Mouse (Mus musculus) heart, embryonic 10.5 days (tissue): Measurements from ENCODE around the gene Map3k21. TPM values are rescaled to one million over a fixed set of nuclear protein-coding genes. Genes with fewer than 3 reads are reported as not detected.

Source experiments
- DNase-seq: peaks from one replicate; pipeline ENCODE4 v3.0.0-alpha.2; 2017; ENCODE audit warnings: low spot score
- H3K27ac ChIP-seq: fragments of 300-500 bp; sonication (generic); 2 replicates; pipeline ENCODE4 v1.5.1; 2016; ENCODE audit warnings: mild to moderate bottlenecking
- H3K27me3 ChIP-seq: fragments of 300-500 bp; sonication (generic); 2 replicates; pipeline ENCODE4 v1.6.1; 2016; ENCODE audit warnings: mild to moderate bottlenecking; ENCODE audit not compliant: poor library complexity, insufficient read depth, severe bottlenecking
- H3K36me3 ChIP-seq: fragments of 300-500 bp; sonication (generic); 2 replicates; pipeline ENCODE4 v1.6.1; 2016; ENCODE audit warnings: mild to moderate bottlenecking, moderate library complexity
- H3K4me1 ChIP-seq: fragments of 300-500 bp; sonication (generic); 2 replicates; pipeline ENCODE4 v1.6.1; 2016; ENCODE audit warnings: mild to moderate bottlenecking
- H3K4me3 ChIP-seq: fragments of 300-500 bp; sonication (generic); 2 replicates; pipeline ENCODE4 v1.5.1; 2016; ENCODE audit warnings: mild to moderate bottlenecking, moderate library complexity
- H3K9me3 ChIP-seq: fragments of 300-500 bp; sonication (generic); 2 replicates; pipeline ENCODE4 v1.6.1; 2016; ENCODE audit warnings: mild to moderate bottlenecking, moderate library complexity
- WGBS: fragments of 180-500 bp; shearing (Covaris S2); methylation state at CpG from one replicate; pipeline ENCODE4 v1.1.7; 2016; 5-methylcytosine and 5-hydroxymethylcytosine counted together
- polyA plus RNA-seq: library from polyadenylated mRNA; unstranded; fragments of >200 nt; fragmentation: Nextera tagmentation; extraction: Ambion mirVana; gene quantifications from 2 replicates; pipeline ENCODE4 v1.2.1, GENCODE M21; 2016

The Map3k21 gene
- polyA plus RNA-seq, 1 experiment from 2014 or later, result 0.15 TPM

- Histone ChIP-seq H3K36me3 (no peaks in the 10 kb centered on the region), H3K27me3 (peaks cover 25% of the 10 kb centered on the region; the same call in 1 of the 2 replicates), H3K9me3 (no peaks in the 10 kb centered on the region), H3K4me3 (no peak overlapping the region), H3K27ac (no peak overlapping the region), H3K4me1 (no peaks in the 10 kb centered on the region)
- no peak for DNase-seq
- WGBS, result 75% methylated on average over 13 of the region's 13 CpGs
These were observed 47.2 kb downstream of the Map3k21 start for GRCm38 (mm10) chr8:125957226-125957993.

- DNase-seq, result no peak
- Histone ChIP-seq H3K4me3 (no peak overlapping the region), H3K36me3 (no peaks in the 10 kb centered on the region), H3K9me3 (no peaks in the 10 kb centered on the region), H3K27me3 (peaks cover 23% of the 10 kb centered on the region; the same call in 1 of the 2 replicates), H3K4me1 (no peaks in the 10 kb centered on the region), H3K27ac (no peak overlapping the region)
- 57% methylated on average over 1 of the region's 1 CpGs for WGBS
These were observed 47.7 kb downstream of the Map3k21 start for GRCm38 (mm10) chr8:125957994-125958368.

DNA sequence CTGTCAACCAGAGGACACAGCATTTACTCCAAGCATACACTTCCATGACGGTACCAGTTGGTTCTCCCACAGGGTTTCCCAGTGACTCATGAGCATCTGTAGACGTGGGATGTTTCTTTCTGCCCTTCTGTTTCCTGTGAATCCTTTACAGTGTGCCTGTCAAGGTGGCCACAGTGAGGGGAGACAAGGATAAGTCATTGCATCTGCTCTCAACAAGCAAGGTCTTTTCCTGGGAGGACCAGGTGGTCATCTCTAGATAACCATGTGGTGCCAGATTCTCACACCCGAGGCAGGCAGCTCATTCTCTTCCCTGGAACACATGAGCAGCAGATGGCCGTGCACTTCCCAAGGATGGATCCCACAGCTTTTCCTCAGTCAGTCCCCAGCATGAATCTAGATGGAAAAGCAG lies 49.1 kb downstream of the Map3k21 start:
- peaks cover 31% of the 10 kb centered on the region for H3K27me3 ChIP-seq
- 38% methylated on average over 4 of the region's 4 CpGs for WGBS
- H3K27ac ChIP-seq, result no peak overlapping the region
- peaks cover 10% of the 10 kb centered on the region; the same call in 1 of the 2 replicates for H3K4me1 ChIP-seq
- no peaks in the 10 kb centered on the region for H3K9me3 ChIP-seq
- H3K36me3 ChIP-seq, result no peaks in the 10 kb centered on the region
- no peak overlapping the region for H3K4me3 ChIP-seq
- no peak for DNase-seq

DNA sequence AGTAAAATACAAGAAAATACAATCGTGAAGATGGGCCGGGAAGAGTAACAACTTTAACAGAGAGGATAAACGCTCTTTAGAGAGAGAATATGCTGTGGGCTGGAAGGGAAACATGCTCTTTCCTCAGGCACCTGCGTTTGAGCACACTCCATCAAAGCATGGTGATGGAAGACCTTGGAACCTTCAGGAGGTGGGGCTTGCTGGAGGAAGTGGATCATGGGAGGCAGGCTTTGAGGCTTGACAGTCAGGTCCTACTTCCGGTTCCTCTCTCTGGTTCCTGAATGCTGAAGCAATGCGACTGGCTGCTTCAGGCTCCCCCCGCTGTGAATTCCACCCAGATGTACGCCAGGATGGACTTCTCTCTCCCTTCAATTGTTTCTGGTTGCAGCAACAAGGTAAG lies 49.8 kb downstream of the Map3k21 start:
- H3K36me3 ChIP-seq, result no peaks in the 10 kb centered on the region
- no peak overlapping the region for H3K27ac ChIP-seq
- H3K9me3 ChIP-seq, result no peaks in the 10 kb centered on the region
- no peak overlapping the region for H3K4me3 ChIP-seq
- WGBS, result 83% methylated on average over 8 of the region's 8 CpGs
- DNase-seq, result no peak
- H3K4me1 ChIP-seq, result peaks cover 10% of the 10 kb centered on the region; the same call in 1 of the 2 replicates
- peaks cover 37% of the 10 kb centered on the region for H3K27me3 ChIP-seq

DNA sequence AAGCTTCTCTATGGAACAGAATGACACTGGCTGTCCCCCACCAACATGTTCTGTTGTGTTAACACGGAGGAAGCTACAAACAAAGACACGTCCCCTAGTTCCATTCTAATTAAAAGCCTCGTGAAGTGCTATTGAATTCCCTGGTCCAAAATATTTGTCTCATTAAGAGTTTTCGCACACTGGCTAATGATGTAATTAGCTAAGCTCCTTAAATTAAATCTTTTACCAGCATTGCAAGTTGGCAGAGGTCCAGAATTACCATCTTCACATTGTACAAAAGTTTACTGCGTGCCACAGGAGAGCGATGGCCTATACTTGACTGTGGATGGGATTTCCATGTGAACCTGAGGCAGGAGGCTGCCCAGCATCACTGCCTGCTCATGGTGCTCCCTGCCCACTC lies 51.5 kb downstream of the Map3k21 start:
- Histone ChIP-seq H3K4me1 (peaks cover 10% of the 10 kb centered on the region; the same call in 1 of the 2 replicates), H3K27me3 (peaks cover 32% of the 10 kb centered on the region), H3K9me3 (no peaks in the 10 kb centered on the region), H3K4me3 (no peak overlapping the region), H3K27ac (no peak overlapping the region), H3K36me3 (no peaks in the 10 kb centered on the region)
- DNase-seq, result no peak
- 88% methylated on average over 6 of the region's 6 CpGs for WGBS

GRCm38 (mm10) chr8:125963807-125964211 lies 53.6 kb downstream of the Map3k21 start:
- Histone ChIP-seq H3K27ac (0 out of 2 replicates have a peak overlapping the region, but pooled peaks have one; percentile 10), H3K36me3 (no peaks in the 10 kb centered on the region), H3K4me1 (peaks cover 10% of the 10 kb centered on the region; the same call in 1 of the 2 replicates), H3K4me3 (peak overlapping the region; percentile 49), H3K9me3 (no peaks in the 10 kb centered on the region), H3K27me3 (peaks cover 32% of the 10 kb centered on the region)
- 1% methylated on average over 11 of the region's 11 CpGs for WGBS
- no peak for DNase-seq

- 71% methylated on average over 3 of the region's 3 CpGs for WGBS
- Histone ChIP-seq H3K27me3 (0 out of 2 replicates have a peak, but pooled peaks cover 4% of the 10 kb centered on the region), H3K9me3 (no peaks in the 10 kb centered on the region), H3K4me1 (no peaks in the 10 kb centered on the region), H3K27ac (no peak overlapping the region), H3K36me3 (no peaks in the 10 kb centered on the region), H3K4me3 (no peak overlapping the region)
- DNase-seq, result no peak
These were observed 61.1 kb downstream of the Map3k21 start for GRCm38 (mm10) chr8:125971336-125971735.

DNA sequence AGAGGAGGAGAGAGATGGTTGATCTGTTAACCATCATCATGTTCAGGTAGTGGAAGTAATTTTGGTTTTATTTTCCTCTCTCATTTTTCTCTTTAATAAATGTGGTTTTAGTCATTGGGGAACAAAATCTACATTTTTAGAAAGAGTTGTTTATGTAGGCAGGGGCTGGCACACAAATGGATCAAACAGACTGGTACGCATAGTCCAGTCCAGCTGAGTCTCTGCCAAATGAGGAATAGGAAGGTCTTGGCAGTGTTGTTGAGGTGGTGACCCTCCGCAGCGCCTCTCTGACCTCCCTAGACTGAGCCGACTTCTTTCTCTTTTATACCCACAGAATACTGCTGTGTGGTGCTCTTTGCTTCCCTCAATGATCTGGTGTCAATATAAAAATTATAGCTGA lies 65.7 kb downstream of the Map3k21 start:
- H3K4me3 ChIP-seq, result no peak overlapping the region
- no peaks in the 10 kb centered on the region for H3K36me3 ChIP-seq
- WGBS, result 84% methylated on average over 4 of the region's 4 CpGs
- 0 out of 2 replicates have a peak, but pooled peaks cover 4% of the 10 kb centered on the region for H3K27me3 ChIP-seq
- no peak overlapping the region for H3K27ac ChIP-seq
- no peak for DNase-seq
- H3K9me3 ChIP-seq, result no peaks in the 10 kb centered on the region
- no peaks in the 10 kb centered on the region for H3K4me1 ChIP-seq

GRCm38 (mm10) chr8:125980826-125981225 lies 70.6 kb downstream of the Map3k21 start:
- Histone ChIP-seq H3K27ac (no peak overlapping the region), H3K9me3 (no peaks in the 10 kb centered on the region), H3K4me1 (no peaks in the 10 kb centered on the region), H3K36me3 (no peaks in the 10 kb centered on the region), H3K4me3 (no peak overlapping the region), H3K27me3 (no peaks in the 10 kb centered on the region)
- DNase-seq, result no peak
- 16% methylated on average over 6 of the region's 6 CpGs for WGBS

DNA sequence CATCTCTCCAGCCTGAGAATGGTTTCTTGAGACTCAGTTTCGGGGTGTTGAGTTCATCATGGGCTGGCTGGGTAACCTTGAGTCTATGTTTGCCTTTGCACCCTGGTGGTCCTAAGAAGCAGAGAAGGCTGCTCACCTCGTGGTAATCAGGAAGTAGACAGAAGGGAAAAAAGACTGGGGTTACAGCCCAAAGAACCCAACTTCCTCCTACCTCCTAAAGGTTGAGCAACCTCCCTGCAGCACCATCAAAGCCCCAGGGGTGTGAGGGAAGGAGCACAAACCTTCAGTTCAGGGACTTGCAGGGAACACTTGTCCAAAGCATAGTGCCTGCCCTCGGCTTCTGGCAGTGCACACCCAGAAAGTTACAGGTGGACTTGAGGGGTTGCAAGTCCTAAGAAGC lies 73.3 kb downstream of the Map3k21 start:
- Histone ChIP-seq H3K36me3 (no peaks in the 10 kb centered on the region), H3K9me3 (no peaks in the 10 kb centered on the region)
- 66% methylated on average over 3 of the region's 3 CpGs for WGBS

GRCm38 (mm10) chr8:125984140-125984539 lies 73.9 kb downstream of the Map3k21 start:
- H3K4me1 ChIP-seq, result no peaks in the 10 kb centered on the region
- no peaks in the 10 kb centered on the region for H3K9me3 ChIP-seq
- H3K36me3 ChIP-seq, result no peaks in the 10 kb centered on the region
- WGBS, result 87% methylated on average over 4 of the region's 4 CpGs
- no peak overlapping the region for H3K27ac ChIP-seq
- no peak overlapping the region for H3K4me3 ChIP-seq
- peaks cover 9% of the 10 kb centered on the region; the same call in 1 of the 2 replicates for H3K27me3 ChIP-seq
- no peak for DNase-seq

More for the DNA sequence above, 73.3 kb downstream of the Map3k21 start:
- H3K27ac ChIP-seq, result no peak overlapping the region
- H3K4me1 ChIP-seq, result no peaks in the 10 kb centered on the region
- DNase-seq, result no peak
- H3K27me3 ChIP-seq, result peaks cover 8% of the 10 kb centered on the region; the same call in 1 of the 2 replicates
- H3K4me3 ChIP-seq, result no peak overlapping the region

DNA sequence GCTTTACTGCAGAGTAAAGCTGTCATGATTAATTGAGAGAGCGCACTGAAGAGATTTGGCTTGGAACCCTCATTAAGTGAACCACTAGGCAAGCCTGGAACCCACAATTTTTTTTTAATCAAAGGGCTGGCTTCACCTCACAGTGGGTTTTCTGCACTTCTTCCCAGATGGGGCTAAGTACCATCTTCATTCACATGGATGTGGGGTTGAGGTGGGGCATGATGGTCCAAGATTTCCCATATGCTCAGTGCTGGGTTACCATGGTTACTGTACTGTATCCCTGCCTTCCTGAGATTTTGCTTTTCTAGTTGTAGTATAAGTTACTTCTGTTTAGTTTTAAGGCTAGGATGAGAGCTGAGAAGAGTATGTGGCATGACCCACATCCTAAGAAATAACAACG lies 75.1 kb downstream of the Map3k21 start:
- peaks cover 9% of the 10 kb centered on the region; the same call in 1 of the 2 replicates for H3K27me3 ChIP-seq
- no peak overlapping the region for H3K4me3 ChIP-seq
- 91% methylated on average over 2 of the region's 2 CpGs for WGBS
- no peaks in the 10 kb centered on the region for H3K4me1 ChIP-seq
- H3K27ac ChIP-seq, result no peak overlapping the region
- no peaks in the 10 kb centered on the region for H3K9me3 ChIP-seq
- no peaks in the 10 kb centered on the region for H3K36me3 ChIP-seq
- no peak for DNase-seq

DNA sequence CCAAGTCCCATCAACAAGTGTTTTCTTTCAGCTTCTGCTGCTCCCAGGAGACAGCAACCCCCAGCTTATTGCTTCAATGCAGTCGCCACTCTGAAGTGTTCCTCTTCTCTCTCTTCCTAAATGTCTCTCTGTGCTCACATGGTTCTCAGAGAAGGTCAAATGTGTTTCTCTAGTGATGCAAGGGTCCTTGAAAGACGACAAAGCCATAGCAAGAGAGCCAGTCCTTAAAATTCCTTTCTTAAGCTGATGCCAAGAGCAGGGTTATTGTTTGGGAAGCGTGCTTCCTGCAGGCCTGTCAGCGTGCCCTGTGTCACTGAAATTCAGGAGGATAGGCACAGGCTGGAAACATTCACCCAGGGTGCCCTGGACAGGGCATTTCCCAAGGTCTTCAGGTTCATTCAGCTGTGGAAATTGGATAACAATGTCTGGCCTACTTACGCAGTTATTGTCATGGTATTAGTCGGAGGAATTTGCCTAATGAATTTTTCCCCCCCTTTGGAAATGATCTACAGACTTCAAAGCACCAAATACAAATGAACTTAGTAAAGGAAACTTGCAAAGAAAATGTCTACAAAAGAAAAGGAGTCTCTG lies 76.8 kb downstream of the Map3k21 start:
- no peaks in the 10 kb centered on the region for H3K4me1 ChIP-seq
- H3K27ac ChIP-seq, result no peak overlapping the region
- no peak overlapping the region for H3K4me3 ChIP-seq
- WGBS, result 68% methylated on average over 6 of the region's 6 CpGs
- peaks cover 17% of the 10 kb centered on the region; the same call in 1 of the 2 replicates for H3K27me3 ChIP-seq
- DNase-seq, result no peak
- H3K9me3 ChIP-seq, result no peaks in the 10 kb centered on the region
- no peaks in the 10 kb centered on the region for H3K36me3 ChIP-seq
